Comparison of ENCODE assay signal across 24 mouse cellular contexts in the genomic region with DNA sequence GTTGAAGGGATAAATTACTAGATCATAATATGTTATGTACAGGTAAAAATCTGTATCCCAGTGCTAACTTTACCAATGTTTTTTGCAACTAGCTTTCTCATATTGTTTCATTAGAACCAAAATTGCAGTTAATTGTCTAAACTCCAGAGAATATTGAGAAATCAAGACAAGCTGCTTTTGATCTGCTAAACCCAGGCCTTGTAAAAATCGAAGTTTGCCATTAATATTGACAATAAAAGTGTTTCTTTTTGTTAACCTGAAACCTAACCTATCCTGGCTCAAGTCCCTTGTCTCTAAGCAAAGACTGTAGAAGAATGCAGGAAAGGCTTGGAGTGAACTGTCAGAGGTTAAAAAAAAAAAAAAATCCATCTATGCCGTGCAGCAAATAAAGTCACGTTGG. TPM values are rescaled to one million over a fixed set of nuclear protein-coding genes. Genes with fewer than 3 reads are reported as not detected.
DNase-seq lines count a peak whose midpoint lies in the region; ATAC-seq and TF ChIP-seq lines count a peak whose summit lies in the region.
"Had no signal": no experiment of that assay in that cellular context is flagged by ENCODE, and none has a peak within 500 bp of the region (broad histone marks: within the 10 kb centered on the region; RNA-seq: fewer than 3 reads in every experiment).

No protein-coding gene starts in this region.

- peaks cover 32% of the 10 kb centered on the region for H3K4me1 ChIP-seq in heart, embryonic 10.5 days
- H3K4me1 ChIP-seq in heart, postnatal 0 days (ENCODE audit: control insufficient read depth, insufficient read depth) = peaks cover 12% of the 10 kb centered on the region
- H3K4me1 ChIP-seq in embryonic facial prominence, embryonic 10.5 days = peaks cover 15% of the 10 kb centered on the region
- peaks cover 64% of the 10 kb centered on the region for H3K4me1 ChIP-seq in limb, embryonic 10.5 days
- no peaks in the 10 kb centered on the region for H3K4me1 ChIP-seq in cerebellum, adult 2 months (ENCODE audit: control insufficient read depth, insufficient read depth, low read length)

- no peak for TF ChIP-seq CTCF in heart, postnatal 0 days (IDR thresholded peaks at IDR 0.05; ENCODE audit: low read depth)
- no peak for TF ChIP-seq CTCF in cerebellum, adult 2 months (IDR thresholded peaks at IDR 0.05; ENCODE audit: borderline replicate concordance, insufficient read depth, low read depth, low read length)

- H3K27ac ChIP-seq in heart, embryonic 10.5 days = peak overlapping the region; percentile 99
- H3K27ac ChIP-seq in heart, postnatal 0 days (ENCODE audit: low read depth) = peak overlapping the region; percentile 62
- peak overlapping the region; percentile 30 for H3K27ac ChIP-seq in embryonic facial prominence, embryonic 10.5 days (replicated peaks)
- peak overlapping the region; percentile 56; the same call in 1 of the 2 replicates for H3K27ac ChIP-seq in limb, embryonic 10.5 days
- no peak overlapping the region for H3K27ac ChIP-seq in cerebellum, adult 2 months (ENCODE audit: insufficient read depth, low read length)
- H3K27ac ChIP-seq: embryonic facial prominence, embryonic 15.5 days; hindbrain, embryonic 14.5 days; intestine, embryonic 15.5 days; neural tube, embryonic 15.5 days had no signal

- H3K36me3 ChIP-seq in heart, embryonic 10.5 days = no peaks in the 10 kb centered on the region
- H3K36me3 ChIP-seq in heart, postnatal 0 days (replicated peaks; ENCODE audit: control insufficient read depth, insufficient read depth, low read length) = no peaks in the 10 kb centered on the region
- no peaks in the 10 kb centered on the region for H3K36me3 ChIP-seq in embryonic facial prominence, embryonic 10.5 days (replicated peaks)
- H3K36me3 ChIP-seq in limb, embryonic 10.5 days = no peaks in the 10 kb centered on the region
- H3K36me3 ChIP-seq: embryonic facial prominence, embryonic 15.5 days; intestine, embryonic 15.5 days; neural tube, embryonic 15.5 days had no signal

- peak overlapping the region; percentile 8; the same call in 1 of the 2 replicates for H3K4me3 ChIP-seq in heart, embryonic 10.5 days
- peak overlapping the region; percentile 21; the same call in 1 of the 2 replicates for H3K4me3 ChIP-seq in heart, postnatal 0 days (ENCODE audit: low read depth, low read length)
- H3K4me3 ChIP-seq in embryonic facial prominence, embryonic 10.5 days = no peak overlapping the region
- H3K4me3 ChIP-seq in limb, embryonic 10.5 days = no peak overlapping the region
- no peak overlapping the region for H3K4me3 ChIP-seq in cerebellum, adult 2 months (replicated peaks; ENCODE audit: insufficient read depth, low read depth, low read length)
- H3K4me3 ChIP-seq: embryonic facial prominence, embryonic 15.5 days; intestine, embryonic 15.5 days; megakaryocyte, embryonic 14.5 days; neural tube, embryonic 15.5 days had no signal

- peak overlapping the region; percentile 97 for H3K4me2 ChIP-seq in heart, postnatal 0 days (ENCODE audit: low read depth, low read length)
- H3K4me2 ChIP-seq: embryonic facial prominence, embryonic 15.5 days; hindbrain, embryonic 14.5 days; intestine, embryonic 15.5 days; neural tube, embryonic 15.5 days had no signal

- no peak for DNase-seq in heart, embryonic 10.5 days (ENCODE audit: low spot score)
- no peak for DNase-seq in heart, adult 18-20 months
- no peak for DNase-seq in heart, postnatal 0 days (ENCODE audit: low spot score)
- no peak for DNase-seq in heart, postnatal 4 days
- no peak for DNase-seq in embryonic facial prominence, embryonic 10.5 days (ENCODE audit: low spot score)
- DNase-seq in limb, embryonic 10.5 days (ENCODE audit: low spot score) = no peak
- no peak for DNase-seq in cerebellum, adult 2 months
- DNase-seq: adrenal gland, postnatal 25 days; cerebellum, adult 11 months; cerebellum, postnatal 25 days; gastrocnemius, postnatal 36 days; kidney, postnatal 36 days; lung, adult 18-20 months; thymus, postnatal 4 days had no signal

- ATAC-seq in heart, postnatal 0 days (ENCODE audit: insufficient read depth, low read depth) = no peak
- ATAC-seq: forebrain, postnatal 0 days; intestine, embryonic 15.5 days; midbrain, embryonic 16.5 days had no signal

- H3K9ac ChIP-seq in heart, postnatal 0 days (replicated peaks; ENCODE audit: low read depth, low read length) = peak overlapping the region; percentile 0; the same call in 1 of the 2 replicates
- H3K9ac ChIP-seq: embryonic facial prominence, embryonic 15.5 days; forebrain, postnatal 0 days; hindbrain, embryonic 14.5 days; intestine, embryonic 15.5 days; neural tube, embryonic 15.5 days had no signal

- TF ChIP-seq POLR2A in cerebellum, adult 2 months (IDR thresholded peaks at IDR 0.05; ENCODE audit: borderline replicate concordance, insufficient read depth, low read length) = no peak

- H3K9me3 ChIP-seq in heart, embryonic 10.5 days = no peaks in the 10 kb centered on the region
- H3K9me3 ChIP-seq in heart, postnatal 0 days (replicated peaks; ENCODE audit: control insufficient read depth, low read length) = no peaks in the 10 kb centered on the region
- H3K9me3 ChIP-seq in embryonic facial prominence, embryonic 10.5 days = no peaks in the 10 kb centered on the region
- H3K9me3 ChIP-seq in limb, embryonic 10.5 days (replicated peaks) = no peaks in the 10 kb centered on the region
- H3K9me3 ChIP-seq: embryonic facial prominence, embryonic 15.5 days; intestine, embryonic 15.5 days; neural tube, embryonic 15.5 days had no signal

- H3K27me3 ChIP-seq in heart, embryonic 10.5 days (ENCODE audit: insufficient read depth, poor library complexity, severe bottlenecking) = peaks cover 6% of the 10 kb centered on the region
- H3K27me3 ChIP-seq in heart, postnatal 0 days (ENCODE audit: control insufficient read depth, insufficient read depth, low read length) = no peaks in the 10 kb centered on the region
- H3K27me3 ChIP-seq in embryonic facial prominence, embryonic 10.5 days (replicated peaks; ENCODE audit: low read depth, poor library complexity, severe bottlenecking) = peaks cover 100% of the 10 kb centered on the region
- H3K27me3 ChIP-seq in limb, embryonic 10.5 days (ENCODE audit: low read depth, poor library complexity, severe bottlenecking) = peaks cover 76% of the 10 kb centered on the region
- H3K27me3 ChIP-seq in cerebellum, adult 2 months (ENCODE audit: control insufficient read depth, insufficient read depth, low read length) = peaks cover 9% of the 10 kb centered on the region; the same call in 1 of the 2 replicates

- WGBS in heart, embryonic 10.5 days = 17% methylated on average over 3 of the region's 3 CpGs
- WGBS in heart, postnatal 0 days = 24% methylated on average over 3 of the region's 3 CpGs
- 4% methylated on average over 3 of the region's 3 CpGs for WGBS in embryonic facial prominence, embryonic 10.5 days
- 3% methylated on average over 3 of the region's 3 CpGs for WGBS in limb, embryonic 10.5 days
- 6% methylated on average over 3 of the region's 3 CpGs for WGBS in cerebellum, adult 2 months

- no peak for TF ChIP-seq EP300 in heart, postnatal 0 days (IDR thresholded peaks at IDR 0.05; ENCODE audit: low read depth)

RNA-seq across cellular contexts. Expression of gene Hand2, which starts 5.3 kb away (rescaled TPM):
- polyA plus RNA-seq in heart, embryonic 10.5 days (2016; fragmentation: Nextera tagmentation; extraction: Ambion mirVana) = 10.3 and 16.7 TPM in 2 replicates
- total RNA-seq in heart, adult 18-20 months (2021) = 10 to 100 TPM; 76.2 to 83.1 TPM
- 33.2 and 39.5 TPM in 2 replicates for total RNA-seq in heart, postnatal 0 days (2014; rRNA removed; ENCODE audit: low replicate concordance)
- polyA plus RNA-seq in heart, postnatal 0 days (2015; fragmentation: Nextera tagmentation; extraction: Ambion mirVana) = 9.9 and 11.7 TPM in 2 replicates
- total RNA-seq in heart, postnatal 4 days (2021) = 10 to 100 TPM; 62.1 to 69.6 TPM
- polyA plus RNA-seq in embryonic facial prominence, embryonic 10.5 days (2016; fragmentation: Nextera tagmentation; extraction: Ambion mirVana) = 3.9 and 5.4 TPM in 2 replicates
- 9.8 and 10.1 TPM in 2 replicates for polyA plus RNA-seq in limb, embryonic 10.5 days (2016; fragmentation: Nextera tagmentation; extraction: Ambion mirVana)
- not detected in 2 replicates for polyA plus RNA-seq in cerebellum, adult 2 months (2012; rRNA removed)
- total RNA-seq: forebrain, postnatal 0 days; gastrocnemius, postnatal 36 days; layer of hippocampus, postnatal 10 days; left cerebral cortex, adult 8-10 months had no signal
- polyA plus RNA-seq: forebrain, postnatal 0 days; hindbrain, embryonic 14.5 days; kidney, embryonic 14.5 days; midbrain, embryonic 16.5 days; neural tube, embryonic 15.5 days had no signal

Comparison
In these comparisons a context has a peak if more than half of its experiments do, and no peak if none do; other contexts are left out.
1. H3K4me3 ChIP-seq: peak in heart, embryonic 10.5 days (single experiment) and heart, postnatal 0 days (single experiment); none in embryonic facial prominence, embryonic 10.5 days (single experiment), limb, embryonic 10.5 days (single experiment) and cerebellum, adult 2 months (single experiment).